Mouse (Mus musculus) intestine, postnatal 0 days (tissue): ENCODE measurements at regions not wholly inside any gene's neighbourhood (a gene's known extent, or its start where the extent isn't known, plus 50 kb on each side); places are given as distances from the start of the nearest gene placed in this dataset.

Experiments used
- ATAC-seq: fragments of 200-750 bp; cut with Nextera tagmentation; 2 replicates; pipeline ENCODE4 v1.8.0; 2017; ENCODE audit warnings: mild to moderate bottlenecking, moderate TSS enrichment, moderate library complexity
- H3K27ac ChIP-seq: fragments of 300-500 bp; sonication (generic); 2 replicates; pipeline ENCODE4 v1.5.1; 2014; ENCODE audit warnings: mild to moderate bottlenecking, low read depth, low read length, moderate library complexity
- H3K27me3 ChIP-seq: fragments of 300-500 bp; sonication (generic); replicated peaks from 2 replicates; pipeline ENCODE4 v1.6.1; 2014; ENCODE audit warnings: low read length, mixed read lengths; ENCODE audit not compliant: control insufficient read depth, insufficient read depth
- H3K36me3 ChIP-seq: fragments of 300-500 bp; sonication (generic); 2 replicates; pipeline ENCODE4 v1.6.1; 2014; ENCODE audit warnings: mild to moderate bottlenecking, moderate library complexity; ENCODE audit not compliant: control insufficient read depth, insufficient read depth
- H3K4me1 ChIP-seq: fragments of 300-500 bp; sonication (generic); replicated peaks from 2 replicates; pipeline ENCODE4 v1.6.1; 2014; ENCODE audit warnings: antibody characterized with exemption, low read length, mixed read lengths; ENCODE audit not compliant: control insufficient read depth, insufficient read depth
- H3K4me2 ChIP-seq: fragments of 300-500 bp; sonication (generic); replicated peaks from 2 replicates; pipeline ENCODE4 v1.6.1; 2014; ENCODE audit warnings: low read depth, mild to moderate bottlenecking, moderate library complexity
- H3K4me3 ChIP-seq: fragments of 300-500 bp; sonication (generic); 2 replicates; pipeline ENCODE4 v1.5.1; 2014; ENCODE audit warnings: low read depth, low read length
- H3K9ac ChIP-seq: fragments of 300-500 bp; sonication (generic); 2 replicates; pipeline ENCODE4 v1.6.1; 2014; ENCODE audit warnings: mild to moderate bottlenecking, low read depth, low read length
- H3K9me3 ChIP-seq: fragments of 300-500 bp; sonication (generic); 2 replicates; pipeline ENCODE4 v1.6.1; 2016; ENCODE audit warnings: mixed run types; ENCODE audit not compliant: control insufficient read depth
- CTCF ChIP-seq: sonication (generic); IDR thresholded peaks from 2 replicates; pipeline ENCODE4 v1.5.1; 2016; ENCODE audit warnings: low read depth, mild to moderate bottlenecking, control low read depth, antibody characterized with exemption, moderate library complexity
- WGBS: fragments of 180-500 bp; shearing (Covaris S2); extraction: QIAGEN DNeasy Blood & Tissue Kit; methylation state at CpG from one replicate; pipeline ENCODE4 v1.1.7; 2014; 5-methylcytosine and 5-hydroxymethylcytosine counted together

DNA sequence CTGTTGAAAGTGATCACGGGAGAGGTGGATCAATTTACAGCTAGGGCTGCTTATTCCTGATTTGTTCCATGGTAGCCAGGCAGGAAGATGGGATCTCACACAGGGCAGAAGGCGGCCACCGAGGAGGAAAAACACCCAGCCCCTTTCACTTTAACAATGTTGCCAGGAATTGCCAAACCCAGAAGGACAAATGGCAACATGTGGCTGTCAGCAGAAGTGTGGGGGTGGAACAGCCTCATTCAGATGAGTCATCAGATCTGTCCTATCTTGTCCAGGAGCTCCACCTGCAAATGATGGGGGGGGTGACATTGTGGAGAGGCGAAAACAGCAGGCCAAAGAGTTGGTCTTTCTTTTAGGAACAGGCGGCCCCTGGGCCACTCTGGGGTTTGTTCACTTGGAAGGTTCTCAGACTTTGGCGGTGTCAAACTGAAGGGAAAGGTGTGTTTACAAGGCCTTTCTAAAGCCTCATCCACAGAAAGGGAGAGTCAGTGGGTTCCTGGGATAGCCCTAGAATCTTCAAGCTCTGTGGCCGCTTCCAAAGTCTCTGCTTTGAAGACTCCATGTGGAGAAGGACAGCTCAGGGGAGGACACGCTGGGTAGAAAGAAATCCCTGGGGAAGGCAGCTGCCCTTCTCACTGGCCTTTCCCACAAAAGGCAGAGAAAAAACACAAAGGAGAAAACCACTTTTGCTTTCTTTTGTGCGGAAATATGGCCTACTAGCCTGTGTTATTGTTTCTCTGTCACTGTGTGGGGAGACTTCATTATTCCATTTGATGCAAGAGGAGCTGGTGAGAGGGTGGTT lies 111.7 kb upstream of the Pgrmc2 start:
- ATAC-seq, result no peak
- Histone ChIP-seq H3K27ac (no peak overlapping the region), H3K36me3 (no peaks in the 10 kb centered on the region), H3K4me2 (no peak overlapping the region), H3K4me1 (no peaks in the 10 kb centered on the region; the same call in 1 of the 2 replicates), H3K9me3 (no peaks in the 10 kb centered on the region), H3K4me3 (no peak overlapping the region), H3K9ac (no peak overlapping the region), H3K27me3 (no peaks in the 10 kb centered on the region)
- WGBS, result 85% methylated on average over 9 of the region's 9 CpGs
- TF ChIP-seq CTCF, result no peak

DNA sequence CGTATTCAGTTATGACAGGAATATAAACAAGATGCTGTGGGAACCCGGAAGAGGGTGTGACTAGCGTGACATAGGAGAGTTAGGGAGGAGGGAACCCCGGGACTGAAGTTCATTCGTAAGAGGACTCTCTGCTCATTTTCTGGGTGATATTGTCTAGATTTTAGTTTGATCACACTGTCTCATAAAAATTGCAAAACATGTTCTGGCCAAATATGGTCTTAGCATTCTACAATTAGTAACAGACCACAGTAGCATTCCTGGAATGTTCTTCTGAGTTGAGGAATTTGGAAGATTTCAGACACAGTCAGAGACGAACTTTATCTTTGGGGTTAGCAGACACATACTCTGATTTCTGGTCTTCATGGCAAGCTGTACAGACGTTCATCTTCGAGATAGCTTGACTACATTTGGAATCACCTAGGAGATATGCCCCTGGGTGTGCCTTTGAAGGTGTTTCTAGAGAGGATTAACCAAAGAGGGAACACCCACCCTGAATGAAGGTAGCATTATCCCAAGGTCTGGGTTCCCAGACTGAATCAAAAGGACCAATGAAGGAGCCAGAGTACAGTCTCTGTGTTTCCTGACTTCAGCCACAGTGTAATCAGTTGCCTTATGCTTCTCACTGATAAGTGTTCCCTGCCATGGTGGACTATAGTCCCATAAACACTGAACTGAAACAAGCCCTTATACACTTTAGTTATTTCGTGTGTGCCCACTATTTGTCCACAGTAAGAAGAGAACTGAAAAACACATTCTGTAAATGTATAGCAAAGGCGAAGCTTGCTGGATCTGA lies 102.7 kb upstream of the Pgrmc2 start:
- 60% methylated on average over 10 of the region's 10 CpGs for WGBS
- no peak overlapping the region for H3K9ac ChIP-seq
- no peak overlapping the region for H3K4me2 ChIP-seq
- H3K4me1 ChIP-seq, result no peaks in the 10 kb centered on the region; the same call in 1 of the 2 replicates
- TF ChIP-seq CTCF, result no peak
- ATAC-seq, result no peak
- no peaks in the 10 kb centered on the region for H3K9me3 ChIP-seq
- no peaks in the 10 kb centered on the region for H3K36me3 ChIP-seq
- no peak overlapping the region for H3K27ac ChIP-seq
- no peaks in the 10 kb centered on the region for H3K27me3 ChIP-seq
- no peak overlapping the region for H3K4me3 ChIP-seq

DNA sequence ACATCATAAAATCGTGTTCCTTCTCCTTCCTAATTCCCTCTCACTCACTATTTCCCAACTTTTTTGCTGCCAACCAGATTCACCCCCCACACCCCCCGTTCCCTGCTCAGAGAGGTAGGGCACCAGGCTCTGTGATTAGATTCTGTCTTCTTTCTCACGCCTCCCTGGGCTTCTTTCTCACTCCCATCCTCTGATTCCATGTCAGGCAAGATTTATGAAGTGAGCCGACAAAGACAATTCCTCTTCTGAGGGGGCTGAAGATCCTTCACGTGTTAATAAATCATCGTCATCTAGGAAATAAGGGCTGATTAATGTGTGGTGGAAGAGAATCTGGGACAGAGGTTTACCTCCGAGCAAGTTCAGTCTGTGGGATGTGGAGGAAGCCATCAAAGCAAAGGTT lies 101.5 kb upstream of the Pgrmc2 start:
- H3K27me3 ChIP-seq, result no peaks in the 10 kb centered on the region
- no peak overlapping the region for H3K4me2 ChIP-seq
- H3K9me3 ChIP-seq, result no peaks in the 10 kb centered on the region
- no peaks in the 10 kb centered on the region; the same call in 1 of the 2 replicates for H3K4me1 ChIP-seq
- no peaks in the 10 kb centered on the region for H3K36me3 ChIP-seq
- no peak overlapping the region for H3K4me3 ChIP-seq
- WGBS, result 71% methylated on average over 7 of the region's 7 CpGs
- no peak for TF ChIP-seq CTCF
- H3K27ac ChIP-seq, result no peak overlapping the region
- H3K9ac ChIP-seq, result no peak overlapping the region
- ATAC-seq, result no peak

DNA sequence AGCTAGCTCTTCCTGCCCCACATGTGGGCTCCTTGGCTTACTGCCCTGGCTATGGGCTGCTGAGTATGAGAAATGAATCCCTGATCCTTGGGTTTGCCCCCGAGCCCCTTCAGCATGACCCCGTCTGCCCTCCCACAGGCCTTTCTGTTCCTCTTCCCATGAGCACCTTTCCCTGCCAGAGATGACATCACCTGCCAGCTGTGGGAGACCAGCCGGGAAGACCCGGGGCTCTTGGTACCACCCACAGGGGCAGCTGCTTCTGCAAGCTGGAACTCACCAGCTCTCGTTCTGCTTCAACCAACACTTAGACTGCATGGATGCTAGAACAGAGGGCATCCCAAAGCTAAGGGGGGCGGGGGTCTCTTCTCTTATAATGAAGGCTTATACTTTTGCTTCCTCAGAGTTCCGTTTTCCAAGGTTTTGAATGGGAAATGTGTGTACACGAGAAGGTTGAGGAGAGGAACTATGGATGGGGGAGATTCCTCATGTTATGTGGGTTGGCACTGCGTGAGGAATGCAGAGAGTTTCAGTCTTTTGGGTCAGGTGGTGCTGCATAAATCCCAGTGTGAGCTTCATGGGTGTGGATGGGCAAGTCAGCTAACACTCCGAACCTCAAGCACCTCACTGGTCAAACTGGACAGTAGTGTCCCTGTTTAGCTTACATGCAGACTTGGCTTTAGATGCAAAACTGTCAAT lies 100.2 kb upstream of the Pgrmc2 start:
- no peak overlapping the region for H3K4me2 ChIP-seq
- no peak overlapping the region for H3K9ac ChIP-seq
- ATAC-seq, result no peak
- TF ChIP-seq CTCF, result no peak
- no peak overlapping the region for H3K4me3 ChIP-seq
- H3K27ac ChIP-seq, result no peak overlapping the region
- H3K4me1 ChIP-seq, result no peaks in the 10 kb centered on the region; the same call in 1 of the 2 replicates
- H3K9me3 ChIP-seq, result no peaks in the 10 kb centered on the region
- no peaks in the 10 kb centered on the region for H3K36me3 ChIP-seq
- no peaks in the 10 kb centered on the region for H3K27me3 ChIP-seq
- WGBS, result 70% methylated on average over 10 of the region's 10 CpGs

DNA sequence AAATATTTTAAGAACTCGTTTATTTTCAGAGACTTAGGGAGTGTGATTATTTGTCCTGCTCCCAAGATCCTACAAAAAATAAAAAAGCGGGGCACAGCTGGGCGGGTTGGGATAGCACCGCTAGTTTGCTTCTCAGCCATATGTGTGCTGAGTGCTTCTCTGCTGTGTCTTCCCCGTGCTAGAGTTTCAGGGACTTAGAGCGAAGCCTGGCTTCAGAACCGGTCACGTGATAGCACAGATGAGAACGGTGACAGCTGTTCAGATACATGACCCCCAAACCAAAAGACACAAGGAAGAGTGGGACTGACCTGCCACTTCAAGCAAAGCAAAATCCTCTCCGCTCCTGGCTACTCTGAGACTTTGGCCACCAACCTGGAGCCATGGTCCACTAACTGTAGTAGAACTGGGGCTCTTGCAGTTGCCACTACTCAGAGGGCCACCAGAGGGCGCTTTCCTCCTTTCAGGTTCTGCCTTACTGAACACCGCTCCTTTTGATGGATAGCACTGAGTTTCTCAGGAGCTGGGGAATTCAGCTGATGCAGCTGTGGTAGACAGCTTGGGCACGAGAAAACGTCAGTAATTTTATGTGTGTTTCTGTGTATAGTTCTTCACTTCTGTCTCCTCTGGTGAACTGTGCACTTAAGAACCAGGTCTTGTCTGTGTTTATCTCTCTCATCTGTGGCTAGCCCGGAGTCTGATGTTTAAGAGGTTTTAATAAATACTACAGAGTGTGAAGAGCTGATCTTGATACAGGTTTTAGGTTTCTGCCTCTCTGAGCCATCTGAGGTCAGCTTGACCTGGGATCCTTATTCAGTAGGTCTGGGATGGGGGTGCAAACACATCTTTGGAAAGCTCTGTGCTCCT lies 99.4 kb upstream of the Pgrmc2 start:
- H3K36me3 ChIP-seq, result no peaks in the 10 kb centered on the region
- no peak overlapping the region for H3K9ac ChIP-seq
- H3K9me3 ChIP-seq, result no peaks in the 10 kb centered on the region
- H3K27me3 ChIP-seq, result no peaks in the 10 kb centered on the region
- H3K4me2 ChIP-seq, result no peak overlapping the region
- H3K4me1 ChIP-seq, result no peaks in the 10 kb centered on the region; the same call in 1 of the 2 replicates
- 47% methylated on average over 15 of the region's 15 CpGs for WGBS
- no peak overlapping the region for H3K4me3 ChIP-seq
- ATAC-seq, result peak; percentile 64
- H3K27ac ChIP-seq, result no peak overlapping the region
- TF ChIP-seq CTCF, result peak; percentile 96
